Mouse (Mus musculus): ENCODE data around the gene Gm9918. TPM values are rescaled to one million over a fixed set of nuclear protein-coding genes. Genes with fewer than 3 reads are reported as not detected.
A peak's percentile ranks its signal among the peaks of the same experiment; 100 is the strongest.

Gm9918 gene
- polyA plus RNA-seq, 1 experiment from 2014 or later = not detected

GRCm38 (mm10) chr15:102258076-102258470 is 12.3 kb upstream of the Gm9918 start:
- H3K27me3 ChIP-seq = peaks cover 90% of the 10 kb centered on the region
- H3K36me3 ChIP-seq = no peaks in the 10 kb centered on the region
- 13% methylated on average over 12 of the region's 12 CpGs for WGBS (ENCODE audit: insufficient replicate concordance)
- no peak overlapping the region for H3K9ac ChIP-seq
- H3K9me3 ChIP-seq (replicated peaks) = no peaks in the 10 kb centered on the region
- H3K27ac ChIP-seq = no peak overlapping the region
- no peak for ATAC-seq (ENCODE audit: low read depth)
- peaks cover 17% of the 10 kb centered on the region for H3K4me1 ChIP-seq (replicated peaks)
- no peak overlapping the region for H3K4me3 ChIP-seq (replicated peaks)
- no peak for DNase-seq
- peak overlapping the region; percentile 67 for H3K4me2 ChIP-seq

DNA sequence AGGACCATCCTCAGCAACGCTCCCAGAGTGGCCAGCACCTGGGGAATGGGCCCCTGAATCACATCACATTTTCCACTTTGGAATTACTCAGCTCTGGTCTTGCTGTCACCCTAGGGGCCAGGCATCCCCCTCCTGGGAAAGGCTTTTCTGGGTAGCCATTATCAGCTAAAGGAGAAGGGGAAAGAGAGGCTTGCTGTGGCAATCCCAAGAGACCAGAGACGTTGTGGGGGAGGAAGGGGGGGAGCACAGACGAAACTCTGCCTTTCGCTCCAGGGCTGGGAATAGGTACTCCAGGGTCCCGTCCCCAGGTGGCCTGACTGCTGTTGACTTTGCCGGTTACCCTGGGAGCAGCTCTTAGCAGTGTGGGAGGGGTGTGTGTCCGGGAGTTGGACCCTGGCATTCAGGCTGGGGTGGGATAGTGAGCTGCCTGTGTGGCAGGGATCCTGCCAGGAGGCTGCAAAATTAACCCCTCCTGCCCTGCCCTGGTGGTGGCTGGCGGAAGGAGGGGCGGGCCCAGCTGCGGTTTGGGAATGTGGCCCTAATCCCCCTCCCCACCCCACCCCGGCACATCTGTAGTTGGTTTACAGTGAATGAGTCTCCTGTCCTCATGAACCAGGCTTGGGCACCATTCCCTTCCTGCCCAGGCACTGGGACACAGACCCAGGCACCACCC is 11.6 kb upstream of the Gm9918 start:
- H3K27ac ChIP-seq = no peak overlapping the region
- peaks cover 91% of the 10 kb centered on the region for H3K27me3 ChIP-seq
- no peak overlapping the region for H3K4me2 ChIP-seq
- H3K9me3 ChIP-seq (replicated peaks) = no peaks in the 10 kb centered on the region
- ATAC-seq (ENCODE audit: low read depth) (no peak), DNase-seq (no peak)
- 31% methylated on average over 11 of the region's 11 CpGs for WGBS (ENCODE audit: insufficient replicate concordance)
- H3K4me3 ChIP-seq (replicated peaks) = no peak overlapping the region
- H3K4me1 ChIP-seq (replicated peaks) = peaks cover 14% of the 10 kb centered on the region
- H3K36me3 ChIP-seq = no peaks in the 10 kb centered on the region
- no peak overlapping the region for H3K9ac ChIP-seq

- Histone ChIP-seq H3K9me3 (replicated peaks) (no peaks in the 10 kb centered on the region), H3K4me2 (no peak overlapping the region), H3K4me3 (replicated peaks) (no peak overlapping the region), H3K36me3 (no peaks in the 10 kb centered on the region), H3K4me1 (replicated peaks) (peaks cover 11% of the 10 kb centered on the region), H3K27me3 (peaks cover 59% of the 10 kb centered on the region), H3K9ac (no peak overlapping the region), H3K27ac (no peak overlapping the region)
- 47% methylated on average over 7 of the region's 7 CpGs for WGBS (ENCODE audit: insufficient replicate concordance)
- DNase-seq (no peak), ATAC-seq (ENCODE audit: low read depth) (no peak)
These were observed 7.8 kb upstream of the Gm9918 start for GRCm38 (mm10) chr15:102262582-102262981.

DNA sequence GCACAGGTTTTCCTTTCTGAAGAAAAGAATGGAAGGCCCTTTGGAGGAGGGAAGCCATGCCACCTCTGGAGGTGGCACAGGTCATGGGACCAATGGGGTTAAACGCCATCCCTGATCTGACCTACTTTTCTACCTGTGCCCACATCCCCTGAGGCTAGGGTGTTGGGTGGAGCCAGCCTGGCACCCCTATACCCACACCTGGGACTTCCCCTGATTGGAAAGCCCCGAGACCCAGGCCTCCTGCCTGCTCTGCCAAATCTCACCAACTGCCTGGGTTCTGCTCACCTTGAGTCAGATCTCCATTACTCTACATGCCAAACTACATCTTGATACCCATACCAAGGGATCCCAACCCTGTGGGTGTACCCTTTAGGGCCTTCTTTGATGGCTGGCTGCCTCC is 7.3 kb upstream of the Gm9918 start:
- H3K9ac ChIP-seq = no peak overlapping the region
- H3K27ac ChIP-seq = no peak overlapping the region
- no peaks in the 10 kb centered on the region for H3K36me3 ChIP-seq
- H3K4me1 ChIP-seq (replicated peaks) = peaks cover 7% of the 10 kb centered on the region; the same call in 1 of the 2 replicates
- H3K4me2 ChIP-seq = no peak overlapping the region
- H3K27me3 ChIP-seq = peaks cover 54% of the 10 kb centered on the region
- ATAC-seq (ENCODE audit: low read depth) (no peak), DNase-seq (no peak)
- H3K9me3 ChIP-seq (replicated peaks) = no peaks in the 10 kb centered on the region
- H3K4me3 ChIP-seq (replicated peaks) = no peak overlapping the region
- WGBS (ENCODE audit: insufficient replicate concordance) = 50% methylated on average over 2 of the region's 2 CpGs

GRCm38 (mm10) chr15:102265548-102265947 is 4.8 kb upstream of the Gm9918 start:
- Histone ChIP-seq H3K27ac (no peak overlapping the region), H3K4me1 (replicated peaks) (no peaks in the 10 kb centered on the region), H3K4me3 (replicated peaks) (no peak overlapping the region), H3K9me3 (replicated peaks) (no peaks in the 10 kb centered on the region), H3K27me3 (peaks cover 43% of the 10 kb centered on the region), H3K9ac (no peak overlapping the region), H3K4me2 (no peak overlapping the region), H3K36me3 (no peaks in the 10 kb centered on the region)
- DNase-seq (no peak), ATAC-seq (ENCODE audit: low read depth) (no peak)
- 79% methylated on average over 5 of the region's 5 CpGs for WGBS (ENCODE audit: insufficient replicate concordance)

DNA sequence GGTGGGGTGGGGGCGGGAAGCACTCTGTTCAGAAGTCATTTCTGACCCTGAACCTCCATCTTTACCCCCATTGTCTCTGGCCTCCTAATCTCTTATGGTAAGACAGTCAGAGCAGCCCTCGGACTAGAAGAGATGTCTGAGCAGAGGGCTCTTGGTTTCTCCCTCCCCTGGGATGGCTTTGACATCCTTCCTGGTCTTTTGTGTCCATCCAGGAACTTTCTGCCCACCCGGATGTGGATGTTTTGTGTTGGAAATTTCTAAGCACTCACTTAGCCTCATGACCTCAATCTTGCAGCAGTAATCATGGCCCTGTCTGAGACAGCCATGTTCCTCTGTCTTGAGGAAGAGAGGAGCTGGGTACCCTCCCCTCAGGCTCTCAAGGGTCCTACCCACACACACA is 1.1 kb downstream of the Gm9918 start:
- ATAC-seq (ENCODE audit: low read depth) = no peak
- Histone ChIP-seq H3K4me2 (no peak overlapping the region), H3K9ac (no peak overlapping the region)

DNA sequence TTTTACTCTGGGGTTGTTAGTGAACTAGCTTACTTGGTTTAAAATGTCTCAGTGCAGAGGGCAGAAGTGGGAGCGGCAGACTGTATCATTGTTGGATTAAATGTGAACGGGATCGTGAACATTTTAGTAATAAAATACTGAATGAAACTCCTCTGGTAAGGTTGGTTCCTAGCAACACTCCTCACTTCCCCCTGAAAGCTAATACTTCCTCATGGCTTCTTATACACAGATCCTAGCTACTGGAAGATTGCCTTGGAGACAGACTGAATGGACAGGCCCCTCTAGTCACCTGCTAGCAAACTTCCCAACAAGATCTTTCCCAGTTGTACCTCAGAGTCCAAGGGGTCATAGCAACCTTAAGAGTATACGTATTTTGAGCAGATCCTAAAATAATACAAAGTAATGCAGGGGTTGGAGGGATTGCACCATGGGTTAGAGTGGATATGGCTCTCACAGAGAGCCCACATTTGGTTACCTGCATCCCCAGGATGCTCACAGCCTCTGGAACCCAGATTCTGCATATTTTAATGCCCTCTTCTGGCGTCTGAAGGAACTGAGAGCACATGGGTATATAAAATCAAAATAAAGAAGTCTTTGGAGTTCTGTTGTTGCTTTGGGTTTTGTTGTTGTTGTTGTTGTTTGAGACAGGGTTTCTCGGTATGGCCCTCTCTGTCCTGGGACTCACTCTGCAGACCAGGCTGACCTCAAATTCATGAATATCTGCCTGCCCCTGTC is 3.8 kb downstream of the Gm9918 start:
- ATAC-seq (ENCODE audit: low read depth) = no peak
- Histone ChIP-seq H3K4me2 (no peak overlapping the region), H3K9me3 (replicated peaks) (no peaks in the 10 kb centered on the region), H3K4me1 (replicated peaks) (peaks cover 6% of the 10 kb centered on the region), H3K27ac (no peak overlapping the region), H3K27me3 (peaks cover 35% of the 10 kb centered on the region), H3K4me3 (replicated peaks) (no peak overlapping the region), H3K36me3 (no peaks in the 10 kb centered on the region), H3K9ac (no peak overlapping the region)
- WGBS (ENCODE audit: insufficient replicate concordance) = 59% methylated on average over 6 of the region's 6 CpGs
- no peak for DNase-seq

More for the DNA sequence above, 1.1 kb downstream of the Gm9918 start:
- H3K9me3 ChIP-seq (replicated peaks) = no peaks in the 10 kb centered on the region
- no peaks in the 10 kb centered on the region for H3K36me3 ChIP-seq
- no peak overlapping the region for H3K4me3 ChIP-seq (replicated peaks)
- H3K27ac ChIP-seq = no peak overlapping the region
- DNase-seq = no peak
- no peaks in the 10 kb centered on the region for H3K4me1 ChIP-seq (replicated peaks)
- H3K27me3 ChIP-seq = peaks cover 37% of the 10 kb centered on the region
- 33% methylated on average over 3 of the region's 3 CpGs for WGBS (ENCODE audit: insufficient replicate concordance)

- peak overlapping the region; percentile 93 for H3K4me2 ChIP-seq
- 0 out of 2 replicates have a peak, but pooled peaks cover 5% of the 10 kb centered on the region for H3K27me3 ChIP-seq
- peak overlapping the region; percentile 81 for H3K9ac ChIP-seq
- H3K27ac ChIP-seq = peak overlapping the region; percentile 71
- 15% methylated on average over 7 of the region's 7 CpGs for WGBS (ENCODE audit: insufficient replicate concordance)
- peak overlapping the region; percentile 85 for H3K4me3 ChIP-seq (replicated peaks)
- peaks cover 48% of the 10 kb centered on the region for H3K4me1 ChIP-seq (replicated peaks)
- DNase-seq = no peak
- no peak for ATAC-seq (ENCODE audit: low read depth)
- no peaks in the 10 kb centered on the region for H3K9me3 ChIP-seq (replicated peaks)
- peaks cover 14% of the 10 kb centered on the region for H3K36me3 ChIP-seq
These were observed 8.3 kb downstream of the Gm9918 start for GRCm38 (mm10) chr15:102278726-102279091.

GRCm38 (mm10) chr15:102279092-102279782 is 8.9 kb downstream of the Gm9918 start, which contains the start of gene Mfsd5:
TSS of gene Mfsd5 (plus strand) at chr15:102279454.
- Histone ChIP-seq H3K27ac (peak within 1 kb of the TSS; percentile 78), H3K4me1 (replicated peaks) (peaks cover 53% of the 10 kb centered on the region), H3K4me2 (peak within 1 kb of the TSS; percentile 93), H3K9me3 (replicated peaks) (no peaks in the 10 kb centered on the region), H3K9ac (peak within 1 kb of the TSS; percentile 81), H3K4me3 (replicated peaks) (peak within 1 kb of the TSS; percentile 85), H3K36me3 (peaks cover 14% of the 10 kb centered on the region), H3K27me3 (0 out of 2 replicates have a peak, but pooled peaks cover under 1% of the 10 kb centered on the region)
- DNase-seq (peak; percentile 76), ATAC-seq (ENCODE audit: low read depth) (peak; percentile 91)
- under 1% methylated on average over 65 of the region's 65 CpGs for WGBS (ENCODE audit: insufficient replicate concordance)

GRCm38 (mm10) chr15:102279783-102280520 is 9.6 kb downstream of the Gm9918 start:
- no peaks in the 10 kb centered on the region for H3K9me3 ChIP-seq (replicated peaks)
- WGBS (ENCODE audit: insufficient replicate concordance) = 17% methylated on average over 13 of the region's 13 CpGs
- H3K9ac ChIP-seq = peak overlapping the region; percentile 81
- H3K4me3 ChIP-seq (replicated peaks) = peak overlapping the region; percentile 85
- H3K4me2 ChIP-seq = peak overlapping the region; percentile 93
- ATAC-seq (ENCODE audit: low read depth) = peak; percentile 32
- H3K27me3 ChIP-seq = no peaks in the 10 kb centered on the region
- peaks cover 59% of the 10 kb centered on the region for H3K4me1 ChIP-seq (replicated peaks)
- H3K27ac ChIP-seq = peak overlapping the region; percentile 78
- no peak for DNase-seq
- H3K36me3 ChIP-seq = peaks cover 14% of the 10 kb centered on the region

DNA sequence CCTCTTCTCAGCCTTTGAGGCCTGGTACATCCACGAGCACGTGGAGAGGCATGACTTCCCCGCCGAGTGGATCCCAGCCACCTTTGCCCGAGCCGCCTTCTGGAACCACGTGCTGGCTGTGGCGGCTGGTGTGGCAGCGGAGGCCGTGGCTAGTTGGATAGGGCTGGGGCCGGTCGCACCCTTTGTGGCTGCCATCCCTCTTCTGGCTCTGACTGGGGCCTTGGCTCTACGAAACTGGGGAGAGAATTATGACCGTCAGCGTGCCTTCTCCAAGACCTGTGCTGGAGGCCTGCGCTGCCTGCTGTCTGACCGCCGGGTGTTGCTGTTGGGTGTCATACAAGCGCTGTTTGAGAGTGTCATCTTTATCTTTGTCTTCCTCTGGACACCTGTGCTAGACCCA is 10.3 kb downstream of the Gm9918 start:
- 87% methylated on average over 19 of the region's 19 CpGs for WGBS (ENCODE audit: insufficient replicate concordance)
- Histone ChIP-seq H3K4me1 (replicated peaks) (peaks cover 59% of the 10 kb centered on the region), H3K4me2 (peak overlapping the region; percentile 93), H3K36me3 (peaks cover 14% of the 10 kb centered on the region), H3K9ac (peak overlapping the region; percentile 81), H3K9me3 (replicated peaks) (no peaks in the 10 kb centered on the region), H3K27ac (no peak overlapping the region; the same call in 1 of the 2 replicates), H3K27me3 (no peaks in the 10 kb centered on the region), H3K4me3 (replicated peaks) (peak overlapping the region; percentile 85)
- DNase-seq = no peak
- no peak for ATAC-seq (ENCODE audit: low read depth)

Measured in liver, embryonic 13.5 days (tissue).